Mouse (Mus musculus) intestine, postnatal 0 days (tissue): ENCODE data around the gene Prim2. TPM values are rescaled to one million over a fixed set of nuclear protein-coding genes. Genes with fewer than 3 reads are reported as not detected.

Experiments used
- ATAC-seq: fragments of 200-750 bp; cut with Nextera tagmentation; 2 replicates; pipeline ENCODE4 v1.8.0; 2017; ENCODE audit warnings: mild to moderate bottlenecking, moderate TSS enrichment, moderate library complexity
- H3K27ac ChIP-seq: fragments of 300-500 bp; sonication (generic); 2 replicates; pipeline ENCODE4 v1.5.1; 2014; ENCODE audit warnings: mild to moderate bottlenecking, low read depth, low read length, moderate library complexity
- H3K27me3 ChIP-seq: fragments of 300-500 bp; sonication (generic); replicated peaks from 2 replicates; pipeline ENCODE4 v1.6.1; 2014; ENCODE audit warnings: low read length, mixed read lengths; ENCODE audit not compliant: control insufficient read depth, insufficient read depth
- H3K36me3 ChIP-seq: fragments of 300-500 bp; sonication (generic); 2 replicates; pipeline ENCODE4 v1.6.1; 2014; ENCODE audit warnings: mild to moderate bottlenecking, moderate library complexity; ENCODE audit not compliant: control insufficient read depth, insufficient read depth
- H3K4me1 ChIP-seq: fragments of 300-500 bp; sonication (generic); replicated peaks from 2 replicates; pipeline ENCODE4 v1.6.1; 2014; ENCODE audit warnings: antibody characterized with exemption, low read length, mixed read lengths; ENCODE audit not compliant: control insufficient read depth, insufficient read depth
- H3K4me2 ChIP-seq: fragments of 300-500 bp; sonication (generic); replicated peaks from 2 replicates; pipeline ENCODE4 v1.6.1; 2014; ENCODE audit warnings: low read depth, mild to moderate bottlenecking, moderate library complexity
- H3K4me3 ChIP-seq: fragments of 300-500 bp; sonication (generic); 2 replicates; pipeline ENCODE4 v1.5.1; 2014; ENCODE audit warnings: low read depth, low read length
- H3K9ac ChIP-seq: fragments of 300-500 bp; sonication (generic); 2 replicates; pipeline ENCODE4 v1.6.1; 2014; ENCODE audit warnings: mild to moderate bottlenecking, low read depth, low read length
- H3K9me3 ChIP-seq: fragments of 300-500 bp; sonication (generic); 2 replicates; pipeline ENCODE4 v1.6.1; 2016; ENCODE audit warnings: mixed run types; ENCODE audit not compliant: control insufficient read depth
- CTCF ChIP-seq: sonication (generic); IDR thresholded peaks from 2 replicates; pipeline ENCODE4 v1.5.1; 2016; ENCODE audit warnings: low read depth, mild to moderate bottlenecking, control low read depth, antibody characterized with exemption, moderate library complexity
- WGBS: fragments of 180-500 bp; shearing (Covaris S2); extraction: QIAGEN DNeasy Blood & Tissue Kit; methylation state at CpG from one replicate; pipeline ENCODE4 v1.1.7; 2014; 5-methylcytosine and 5-hydroxymethylcytosine counted together
- polyA plus RNA-seq: library from polyadenylated mRNA; unstranded; fragments of >200 nt; fragmentation: Nextera tagmentation; extraction: Ambion mirVana; gene quantifications from 2 replicates; pipeline ENCODE4 v1.2.1, GENCODE M21; 2015

The Prim2 gene
- polyA plus RNA-seq, 1 experiment from 2014 or later: 8.8 TPM

DNA sequence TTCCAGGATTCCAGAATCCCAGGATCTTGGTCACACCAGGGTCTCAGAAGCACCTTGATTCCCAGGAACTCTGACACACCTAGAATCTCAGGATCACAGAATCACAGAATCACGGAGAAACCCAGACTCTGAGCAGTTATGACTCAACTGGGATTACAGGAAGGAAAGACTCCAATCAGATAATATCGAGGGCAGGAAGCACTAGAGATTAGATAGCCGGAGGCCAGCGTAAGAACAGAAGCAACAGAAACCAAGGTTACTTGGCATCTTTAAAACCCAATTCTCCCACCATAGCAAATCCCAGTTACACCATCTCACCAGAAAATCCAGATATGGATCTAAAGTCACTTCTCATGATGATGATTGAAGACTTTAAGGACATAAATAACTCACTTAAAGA, 113.0 kb downstream of the Prim2 start:
- Histone ChIP-seq H3K4me3 (no peak overlapping the region), H3K36me3 (no peaks in the 10 kb centered on the region), H3K9ac (no peak overlapping the region), H3K27me3 (no peaks in the 10 kb centered on the region), H3K27ac (no peak overlapping the region), H3K9me3 (no peaks in the 10 kb centered on the region), H3K4me2 (no peak overlapping the region), H3K4me1 (no peaks in the 10 kb centered on the region)
- ATAC-seq: no peak
- WGBS: 51% methylated on average over 4 of the region's 4 CpGs
- no peak for TF ChIP-seq CTCF

GRCm38 (mm10) chr1:33555626-33556025, 114.0 kb downstream of the Prim2 start:
- WGBS: 76% methylated on average over 2 of the region's 2 CpGs

DNA sequence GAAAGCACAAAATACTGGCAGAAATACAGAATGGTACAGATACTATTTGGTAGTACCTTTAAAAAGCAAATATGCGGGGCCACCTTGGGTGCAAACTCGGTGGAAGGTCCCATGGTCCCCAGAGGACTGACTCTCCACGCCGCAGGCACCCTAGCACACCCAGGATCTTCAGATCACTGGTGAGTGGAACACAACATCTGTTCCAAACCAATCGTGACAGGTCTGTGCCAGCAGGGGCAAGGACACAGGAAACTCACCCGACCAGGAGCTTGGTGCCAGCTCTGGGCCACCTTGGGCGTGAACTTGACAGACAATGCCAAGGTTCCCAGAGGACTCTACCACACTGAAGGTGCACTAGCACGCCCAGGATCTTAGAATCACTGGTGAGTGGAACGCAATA, 118.2 kb downstream of the Prim2 start:
- Histone ChIP-seq H3K4me2 (no peak overlapping the region), H3K27me3 (no peaks in the 10 kb centered on the region), H3K4me3 (no peak overlapping the region), H3K9me3 (peaks cover 3% of the 10 kb centered on the region; the same call in 1 of the 2 replicates), H3K4me1 (no peaks in the 10 kb centered on the region), H3K27ac (no peak overlapping the region), H3K36me3 (no peaks in the 10 kb centered on the region), H3K9ac (no peak overlapping the region)
- TF ChIP-seq CTCF: no peak
- WGBS: 91% methylated on average over 9 of the region's 9 CpGs
- ATAC-seq: no peak

More at GRCm38 (mm10) chr1:33555626-33556025, 114.0 kb downstream of the Prim2 start:
- H3K27me3 ChIP-seq: no peaks in the 10 kb centered on the region
- H3K4me1 ChIP-seq: no peaks in the 10 kb centered on the region
- H3K27ac ChIP-seq: no peak overlapping the region
- H3K4me2 ChIP-seq: no peak overlapping the region
- H3K9ac ChIP-seq: no peak overlapping the region
- ATAC-seq: no peak
- no peaks in the 10 kb centered on the region for H3K36me3 ChIP-seq
- H3K9me3 ChIP-seq: no peaks in the 10 kb centered on the region
- no peak overlapping the region for H3K4me3 ChIP-seq
- no peak for TF ChIP-seq CTCF

DNA sequence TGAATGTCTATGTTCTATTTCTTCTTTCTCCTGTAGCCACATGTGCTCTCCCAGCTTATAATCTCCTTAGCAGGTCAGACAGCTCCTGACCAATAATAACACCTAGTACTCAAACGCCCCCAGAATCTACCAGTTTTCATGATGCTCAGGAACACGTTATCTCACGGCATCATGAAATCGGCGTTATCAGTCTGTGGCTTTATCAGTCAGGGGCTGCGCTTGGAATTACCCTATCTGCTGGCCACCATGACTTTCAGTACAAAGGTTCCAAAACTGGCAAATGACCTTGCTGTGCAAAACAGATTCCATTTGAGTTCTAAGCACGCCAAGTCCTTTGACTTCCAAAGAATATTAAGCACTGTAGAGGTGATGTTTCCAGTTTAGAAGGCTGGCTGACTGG, 127.9 kb downstream of the Prim2 start:
- no peak for TF ChIP-seq CTCF
- 82% methylated on average over 7 of the region's 7 CpGs for WGBS

DNA sequence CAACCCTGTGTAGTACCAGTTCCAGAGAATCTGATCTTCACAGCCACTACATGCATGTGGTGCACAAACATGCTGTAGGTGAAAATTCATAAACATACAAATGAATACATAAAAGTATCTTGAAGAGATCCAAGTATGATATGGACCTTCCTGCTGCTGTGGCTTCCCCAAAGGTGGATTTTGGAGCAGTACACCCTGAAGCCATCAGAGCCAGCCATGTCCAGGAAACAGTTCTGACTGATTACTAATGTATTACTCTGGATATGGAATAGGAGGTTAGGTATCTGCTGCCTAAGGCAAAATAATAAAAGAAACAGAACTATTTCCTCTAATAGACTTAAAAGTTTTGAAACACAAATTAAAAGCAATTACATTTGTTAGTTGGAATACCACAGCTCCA, 131.6 kb downstream of the Prim2 start:
- Histone ChIP-seq H3K9ac (no peak overlapping the region), H3K4me2 (no peak overlapping the region), H3K27me3 (no peaks in the 10 kb centered on the region), H3K4me3 (no peak overlapping the region), H3K4me1 (no peaks in the 10 kb centered on the region), H3K36me3 (no peaks in the 10 kb centered on the region), H3K27ac (no peak overlapping the region), H3K9me3 (no peaks in the 10 kb centered on the region)
- TF ChIP-seq CTCF: no peak
- no peak for ATAC-seq

More for the DNA sequence above, 127.9 kb downstream of the Prim2 start:
- Histone ChIP-seq H3K4me2 (no peak overlapping the region), H3K4me1 (no peaks in the 10 kb centered on the region), H3K9ac (no peak overlapping the region), H3K27ac (no peak overlapping the region), H3K4me3 (no peak overlapping the region), H3K9me3 (no peaks in the 10 kb centered on the region), H3K36me3 (no peaks in the 10 kb centered on the region), H3K27me3 (no peaks in the 10 kb centered on the region)
- ATAC-seq: no peak

DNA sequence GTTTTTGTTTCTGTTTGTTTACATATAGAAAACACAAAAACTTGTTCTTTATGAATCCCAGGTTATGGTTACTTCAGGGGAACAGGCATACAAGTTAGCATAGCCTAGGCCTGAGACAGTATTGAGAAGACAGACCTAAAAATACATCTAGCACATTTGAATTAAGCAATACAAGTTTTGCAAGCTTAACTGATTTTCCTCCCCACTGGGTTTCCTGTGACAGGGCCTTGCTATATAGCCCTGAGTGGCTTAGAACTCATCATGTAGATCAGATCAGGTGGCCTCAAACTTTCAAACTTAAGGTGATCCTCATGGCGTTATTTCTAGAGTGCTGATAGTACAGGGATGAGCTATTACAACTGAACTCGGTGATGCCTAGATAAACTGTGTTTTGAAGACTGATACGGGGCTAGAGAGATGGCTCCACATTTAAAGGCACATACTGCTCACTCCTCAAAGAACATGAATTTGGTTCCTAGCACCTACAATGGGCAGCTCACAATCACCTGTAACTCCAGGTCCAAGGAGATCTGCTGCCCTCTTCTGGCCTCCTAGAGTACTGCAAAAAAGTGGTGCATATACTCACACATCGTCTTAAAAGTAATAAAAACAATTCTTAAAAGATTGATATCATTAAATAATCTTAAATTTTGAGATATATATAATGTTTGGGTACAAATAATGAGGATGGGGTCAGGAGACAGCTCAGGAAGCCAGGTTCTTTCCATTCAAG, 133.2 kb downstream of the Prim2 start:
- H3K9ac ChIP-seq: no peak overlapping the region
- peak; percentile 42 for TF ChIP-seq CTCF
- no peak for ATAC-seq
- no peaks in the 10 kb centered on the region for H3K4me1 ChIP-seq
- no peak overlapping the region for H3K4me2 ChIP-seq
- WGBS: 96% methylated on average over 4 of the region's 4 CpGs
- no peak overlapping the region for H3K4me3 ChIP-seq
- no peak overlapping the region for H3K27ac ChIP-seq
- H3K27me3 ChIP-seq: no peaks in the 10 kb centered on the region
- no peaks in the 10 kb centered on the region for H3K36me3 ChIP-seq
- H3K9me3 ChIP-seq: no peaks in the 10 kb centered on the region
